Mouse (Mus musculus) midbrain, postnatal 0 days (tissue): Measurements from ENCODE around the gene Cpm. TPM values are rescaled to one million over a fixed set of nuclear protein-coding genes. Genes with fewer than 3 reads are reported as not detected.

Experiments used
- ATAC-seq: fragments of 200-750 bp; cut with Nextera tagmentation; 2 replicates; pipeline ENCODE4 v1.8.0; 2017; ENCODE audit warnings: moderate number of reproducible peaks, mild to moderate bottlenecking, moderate TSS enrichment, moderate library complexity; ENCODE audit not compliant: low FRiP score
- DNase-seq: peaks from one replicate; pipeline ENCODE4 v3.0.0-alpha.2; 2015; ENCODE audit warnings: low spot score
- H3K27ac ChIP-seq: fragments of 300-500 bp; sonication (generic); 2 replicates; pipeline ENCODE4 v1.5.1; 2014; ENCODE audit warnings: low read depth, mild to moderate bottlenecking, low read length, mixed read lengths
- H3K27me3 ChIP-seq: fragments of 300-500 bp; sonication (generic); 2 replicates; pipeline ENCODE4 v1.6.1; 2014; ENCODE audit warnings: low read length, control low read depth, mixed read lengths; ENCODE audit not compliant: insufficient read depth
- H3K36me3 ChIP-seq: fragments of 300-500 bp; sonication (generic); 2 replicates; pipeline ENCODE4 v1.6.1; 2014; ENCODE audit warnings: low read length, control low read depth, mixed read lengths; ENCODE audit not compliant: insufficient read depth
- H3K4me1 ChIP-seq: fragments of 300-500 bp; sonication (generic); 2 replicates; pipeline ENCODE4 v1.6.1; 2014; ENCODE audit warnings: mild to moderate bottlenecking, control low read depth, antibody characterized with exemption, low read length, mixed read lengths; ENCODE audit not compliant: insufficient read depth
- H3K4me2 ChIP-seq: fragments of 300-500 bp; sonication (generic); 2 replicates; pipeline ENCODE4 v1.6.1; 2014; ENCODE audit warnings: low read depth, mild to moderate bottlenecking, low read length, mixed read lengths; ENCODE audit not compliant: poor library complexity, severe bottlenecking
- H3K4me3 ChIP-seq: fragments of 300-500 bp; sonication (generic); 2 replicates; pipeline ENCODE4 v1.5.1; 2014; ENCODE audit warnings: low read depth, mild to moderate bottlenecking, low read length, moderate library complexity
- H3K9ac ChIP-seq: fragments of 300-500 bp; sonication (generic); replicated peaks from 2 replicates; pipeline ENCODE4 v1.6.1; 2014; ENCODE audit warnings: mild to moderate bottlenecking, low read length, moderate library complexity, mixed read lengths; ENCODE audit not compliant: poor library complexity, severe bottlenecking
- H3K9me3 ChIP-seq: fragments of 300-500 bp; sonication (generic); 2 replicates; pipeline ENCODE4 v1.6.1; 2016; ENCODE audit warnings: low read length, control low read depth
- CTCF ChIP-seq: IDR thresholded peaks from 2 replicates; pipeline ENCODE4 v1.5.1; 2016; ENCODE audit warnings: antibody characterized with exemption, mild to moderate bottlenecking
- WGBS: fragments of 180-500 bp; shearing (Covaris S2); extraction: QIAGEN DNeasy Blood & Tissue Kit; methylation state at CpG from one replicate; pipeline ENCODE4 v1.1.7; 2014; 5-methylcytosine and 5-hydroxymethylcytosine counted together
- polyA plus RNA-seq: library from polyadenylated mRNA; unstranded; fragments of >200 nt; fragmentation: Nextera tagmentation; extraction: Ambion mirVana; gene quantifications from 2 replicates; pipeline ENCODE4 v1.2.1, GENCODE M21; 2015
- total RNA-seq: library from RNA; depleted of rRNA; stranded (reverse); fragments of >200 nt; gene quantifications from 2 replicates; pipeline ENCODE4 v1.2.3, GENCODE M21; 2014

Gene Cpm
- total and polyA plus RNA-seq, 2 experiments from 2014 or later: 3.9 to 7.9 TPM

GRCm38 (mm10) chr10:117676644-117677313 lies 47.5 kb downstream of the Cpm start:
- DNase-seq (peak; percentile 90), ATAC-seq (peak; percentile 26; the same call in 1 of the 2 replicates)
- Histone ChIP-seq H3K4me3 (peak overlapping the region; percentile 35), H3K9ac (peak overlapping the region; percentile 51), H3K36me3 (no peaks in the 10 kb centered on the region), H3K27me3 (no peaks in the 10 kb centered on the region; the same call in 1 of the 2 replicates), H3K27ac (peak overlapping the region; percentile 71), H3K9me3 (no peaks in the 10 kb centered on the region), H3K4me2 (peak overlapping the region; percentile 54), H3K4me1 (no peaks in the 10 kb centered on the region)
- 27% methylated on average over 17 of the region's 17 CpGs for WGBS
- peak; percentile 82 for TF ChIP-seq CTCF

DNA sequence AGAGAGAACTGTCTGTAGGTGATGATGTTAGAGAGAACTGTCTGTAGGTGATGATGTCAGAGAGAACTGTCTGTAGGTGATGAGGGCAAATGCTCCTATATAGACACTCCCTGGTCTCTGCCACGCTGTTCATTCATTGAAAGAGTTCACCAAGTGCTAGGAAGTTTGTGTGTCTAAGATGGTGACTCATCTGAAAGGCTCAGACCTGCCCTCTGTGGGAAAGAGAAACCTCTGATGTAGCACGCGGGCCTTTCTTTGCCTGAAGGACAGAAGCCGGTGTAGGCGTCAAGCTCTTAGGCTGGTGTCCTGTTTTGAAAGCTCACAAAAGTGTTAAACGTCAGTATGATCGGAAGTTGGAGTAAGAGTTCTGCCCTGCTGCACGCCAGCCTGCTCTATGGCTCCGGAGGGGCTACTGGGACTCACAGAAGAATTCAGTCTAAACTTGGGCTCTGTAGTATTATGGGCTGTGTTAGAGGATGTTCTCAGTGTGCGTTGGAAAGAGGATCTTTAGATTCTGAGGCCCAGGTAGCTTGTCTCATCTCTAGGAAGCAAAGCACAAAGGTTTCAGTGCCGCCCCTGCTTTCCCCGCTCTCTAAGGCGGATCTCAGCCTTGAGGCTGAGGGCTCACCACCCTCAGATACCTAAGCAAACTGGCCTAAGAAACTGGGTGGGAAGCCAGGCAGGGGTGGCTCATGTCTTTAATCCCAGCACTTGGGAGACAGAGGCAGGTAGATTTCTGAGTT lies 48.4 kb downstream of the Cpm start:
- H3K27ac ChIP-seq: no peak overlapping the region
- 75% methylated on average over 13 of the region's 13 CpGs for WGBS
- H3K4me3 ChIP-seq: no peak overlapping the region
- H3K9ac ChIP-seq: no peak overlapping the region
- ATAC-seq (no peak), DNase-seq (no peak)
- no peak for TF ChIP-seq CTCF
- no peaks in the 10 kb centered on the region; the same call in 1 of the 2 replicates for H3K27me3 ChIP-seq
- H3K4me2 ChIP-seq: no peak overlapping the region
- H3K4me1 ChIP-seq: no peaks in the 10 kb centered on the region
- H3K36me3 ChIP-seq: no peaks in the 10 kb centered on the region
- no peaks in the 10 kb centered on the region for H3K9me3 ChIP-seq

DNA sequence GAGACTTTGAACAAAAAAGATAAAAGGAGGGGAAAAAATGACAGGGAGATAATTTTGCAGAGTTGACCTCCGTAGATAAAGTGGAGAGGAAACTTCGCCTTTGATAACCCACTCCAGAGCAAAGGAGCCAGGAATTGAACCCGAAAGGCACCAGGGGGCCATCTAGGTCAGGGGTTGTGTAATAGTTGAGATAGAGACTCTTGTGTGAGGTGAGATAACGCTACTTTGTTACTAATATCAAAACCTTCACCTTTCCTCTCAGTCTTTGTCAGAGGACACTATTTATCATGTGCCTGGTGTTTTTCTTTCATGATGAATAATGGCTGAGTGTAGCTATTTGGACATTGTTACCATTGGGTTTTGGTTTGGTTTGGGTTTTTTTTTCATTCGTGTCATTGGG lies 49.1 kb downstream of the Cpm start:
- TF ChIP-seq CTCF: no peak
- 88% methylated on average over 5 of the region's 5 CpGs for WGBS
- H3K27ac ChIP-seq: no peak overlapping the region
- no peaks in the 10 kb centered on the region; the same call in 1 of the 2 replicates for H3K27me3 ChIP-seq
- no peak for ATAC-seq
- H3K36me3 ChIP-seq: no peaks in the 10 kb centered on the region
- DNase-seq: no peak
- no peak overlapping the region for H3K4me3 ChIP-seq
- no peaks in the 10 kb centered on the region for H3K4me1 ChIP-seq
- no peak overlapping the region for H3K9ac ChIP-seq
- H3K9me3 ChIP-seq: no peaks in the 10 kb centered on the region
- no peak overlapping the region for H3K4me2 ChIP-seq

GRCm38 (mm10) chr10:117679029-117679686 lies 49.9 kb downstream of the Cpm start:
- DNase-seq (no peak), ATAC-seq (no peak)
- Histone ChIP-seq H3K36me3 (no peaks in the 10 kb centered on the region), H3K9ac (no peak overlapping the region), H3K9me3 (no peaks in the 10 kb centered on the region), H3K27me3 (no peaks in the 10 kb centered on the region; the same call in 1 of the 2 replicates), H3K4me3 (no peak overlapping the region), H3K27ac (no peak overlapping the region), H3K4me2 (no peak overlapping the region), H3K4me1 (no peaks in the 10 kb centered on the region)
- no peak for TF ChIP-seq CTCF
- WGBS: 87% methylated on average over 5 of the region's 5 CpGs

- Histone ChIP-seq H3K36me3 (no peaks in the 10 kb centered on the region), H3K9me3 (no peaks in the 10 kb centered on the region), H3K4me2 (no peak overlapping the region), H3K27me3 (no peaks in the 10 kb centered on the region; the same call in 1 of the 2 replicates), H3K4me1 (no peaks in the 10 kb centered on the region), H3K27ac (no peak overlapping the region), H3K9ac (no peak overlapping the region), H3K4me3 (no peak overlapping the region)
- DNase-seq (no peak), ATAC-seq (no peak)
- 93% methylated on average over 14 of the region's 14 CpGs for WGBS
- TF ChIP-seq CTCF: no peak
Observed at GRCm38 (mm10) chr10:117679963-117680473, 50.7 kb downstream of the Cpm start.
